Mouse (Mus musculus): Measurements from ENCODE around the gene Ndrg3. TPM values are rescaled to one million over a fixed set of nuclear protein-coding genes. Genes with fewer than 3 reads are reported as not detected.

Ndrg3 gene
- 10 to 100 TPM; 61.0 to 87.7 TPM for total RNA-seq (2021)
- long read RNA-seq, experiment 1, transcript Ndrg3-201 (17 exons, 2,612 nt): minor isoform, 12 of 102 reads
- long read RNA-seq, experiment 1, transcript Ndrg3-202 (16 exons, 2,586 nt): major isoform, 77 of 102 reads
- long read RNA-seq, experiment 1, partial matches to known transcripts: 6 of 102 reads
- long read RNA-seq, experiment 1, other reads (novel, unspliced or antisense): 7 of 102 reads
- long read RNA-seq, experiment 2, transcript Ndrg3-202 (16 exons, 2,586 nt): major isoform, 111 of 173 reads
- long read RNA-seq, experiment 2, transcript Ndrg3-201 (17 exons, 2,612 nt): minor isoform, 16 of 173 reads
- long read RNA-seq, experiment 2, partial matches to known transcripts: 26 of 173 reads
- long read RNA-seq, experiment 2, other reads (novel, unspliced or antisense): 19 of 173 reads

GRCm38 (mm10) chr2:156991470-156992319, at the start of gene Ndrg3:
Gene Ndrg3 (minus strand): TSS chr2:156992056.
- DNase-seq (ENCODE audit: low spot score in 2 of 2): peak; percentile 93

GRCm38 (mm10) chr2:157041421-157041820, 49.6 kb upstream of the Ndrg3 start:
- DNase-seq (ENCODE audit: low spot score in 2 of 2): no peak

GRCm38 (mm10) chr2:157040649-157041046, 48.8 kb upstream of the Ndrg3 start:
- DNase-seq (ENCODE audit: low spot score in 2 of 2): no peak

- DNase-seq (ENCODE audit: low spot score in 2 of 2): peak; percentile 37 to 50
Observed at GRCm38 (mm10) chr2:157039900-157040648, 48.2 kb upstream of the Ndrg3 start.

- no peak for DNase-seq (ENCODE audit: low spot score in 2 of 2)
Observed at GRCm38 (mm10) chr2:157037303-157037702, 45.4 kb upstream of the Ndrg3 start.

- peak in 1 of 2 experiments; percentile 28 for DNase-seq (ENCODE audit: low spot score in 2 of 2)
Observed at GRCm38 (mm10) chr2:157036400-157036799, 44.5 kb upstream of the Ndrg3 start.

GRCm38 (mm10) chr2:157035371-157035770, 43.5 kb upstream of the Ndrg3 start:
- DNase-seq (ENCODE audit: low spot score in 2 of 2): no peak

GRCm38 (mm10) chr2:157030804-157031203, 38.9 kb upstream of the Ndrg3 start:
- peak; percentile 83 to 86 for DNase-seq (ENCODE audit: low spot score in 2 of 2)

- DNase-seq (ENCODE audit: low spot score in 2 of 2): no peak
Observed at GRCm38 (mm10) chr2:157028261-157028660, 36.4 kb upstream of the Ndrg3 start.

GRCm38 (mm10) chr2:157027106-157028008, 35.5 kb upstream of the Ndrg3 start:
- DNase-seq (ENCODE audit: low spot score in 2 of 2): no peak

- DNase-seq (ENCODE audit: low spot score in 2 of 2): no peak
Observed at GRCm38 (mm10) chr2:157021156-157021555, 29.3 kb upstream of the Ndrg3 start.

- no peak for DNase-seq (ENCODE audit: low spot score in 2 of 2)
Observed at GRCm38 (mm10) chr2:157019228-157019627, 27.4 kb upstream of the Ndrg3 start.

GRCm38 (mm10) chr2:157016529-157017270, 24.8 kb upstream of the Ndrg3 start:
- DNase-seq (ENCODE audit: low spot score in 2 of 2): no peak

GRCm38 (mm10) chr2:157012341-157012740, 20.5 kb upstream of the Ndrg3 start:
- no peak for DNase-seq (ENCODE audit: low spot score in 2 of 2)

- DNase-seq (ENCODE audit: low spot score in 2 of 2): no peak
Observed at GRCm38 (mm10) chr2:157010634-157011310, 18.9 kb upstream of the Ndrg3 start.

GRCm38 (mm10) chr2:157010121-157010520, 18.3 kb upstream of the Ndrg3 start:
- DNase-seq (ENCODE audit: low spot score in 2 of 2): no peak

- DNase-seq (ENCODE audit: low spot score in 2 of 2): no peak
Observed at GRCm38 (mm10) chr2:157008509-157008908, 16.7 kb upstream of the Ndrg3 start.

- no peak for DNase-seq (ENCODE audit: low spot score in 2 of 2)
Observed at GRCm38 (mm10) chr2:157007234-157007596, 15.4 kb upstream of the Ndrg3 start.

Data from adrenal gland, adult 18-20 months (tissue).